In the genomic region with DNA sequence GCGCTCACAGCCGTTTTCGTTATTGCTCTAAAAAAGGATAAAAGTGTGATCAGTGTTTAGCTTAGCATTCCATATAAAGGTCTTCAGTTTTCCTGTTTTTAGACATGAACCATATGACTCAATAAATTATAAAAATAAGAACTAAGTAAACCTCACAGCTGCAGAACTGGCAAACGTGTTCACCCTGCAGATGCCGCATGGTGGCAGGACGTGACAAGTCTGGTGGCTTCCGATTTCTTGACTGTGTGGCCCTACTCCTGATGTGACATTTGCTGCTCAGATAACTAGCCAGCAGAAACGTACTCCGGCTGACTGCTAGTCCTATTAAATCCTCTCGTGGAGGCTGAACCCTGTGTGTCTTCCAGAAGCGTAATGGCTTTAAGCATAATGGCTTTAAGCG, we compare ENCODE assay signal across 20 mouse cellular contexts.
"Had no signal": no experiment of that assay in that cellular context is flagged by ENCODE, and none has a peak within 500 bp of the region (broad histone marks: within the 10 kb centered on the region; RNA-seq: fewer than 3 reads in every experiment).

No protein-coding gene starts in this region.

- H3K27me3 ChIP-seq: kidney, embryonic 15.5 days; limb, embryonic 12.5 days; limb, embryonic 15.5 days; lung, embryonic 15.5 days; midbrain, embryonic 13.5 days; neural tube, embryonic 13.5 days had no signal

- H3K4me2 ChIP-seq: kidney, embryonic 15.5 days; limb, embryonic 12.5 days; limb, embryonic 15.5 days; liver, embryonic 11.5 days; lung, embryonic 15.5 days; midbrain, embryonic 13.5 days; neural tube, embryonic 13.5 days had no signal

- ATAC-seq: intestine, postnatal 0 days; liver, postnatal 0 days; midbrain, embryonic 13.5 days; midbrain, embryonic 16.5 days had no signal

- H3K9me3 ChIP-seq: kidney, embryonic 15.5 days; limb, embryonic 12.5 days; limb, embryonic 15.5 days; lung, embryonic 15.5 days; midbrain, embryonic 10.5 days; midbrain, embryonic 13.5 days; neural tube, embryonic 13.5 days had no signal

- H3K4me1 ChIP-seq: kidney, embryonic 15.5 days; limb, embryonic 12.5 days; limb, embryonic 15.5 days; lung, embryonic 15.5 days; midbrain, embryonic 10.5 days; midbrain, embryonic 13.5 days; neural tube, embryonic 13.5 days had no signal

- H3K27ac ChIP-seq: kidney, embryonic 15.5 days; limb, embryonic 12.5 days; limb, embryonic 15.5 days; liver, embryonic 14.5 days; lung, embryonic 15.5 days; macrophage; midbrain, embryonic 10.5 days; midbrain, embryonic 13.5 days; neural tube, embryonic 13.5 days had no signal

- H3K9ac ChIP-seq: kidney, embryonic 15.5 days; limb, embryonic 12.5 days; limb, embryonic 15.5 days; liver, embryonic 14.5 days; liver, postnatal 0 days; lung, embryonic 15.5 days; midbrain, embryonic 13.5 days; neural tube, embryonic 13.5 days had no signal

- DNase-seq: kidney, adult 8-10 months; kidney, postnatal 14 days; kidney, postnatal 4 days; left cerebral cortex, postnatal 4 days; liver, postnatal 0 days; right cerebral cortex, postnatal 25 days; thymus, postnatal 25 days had no signal

- H3K4me3 ChIP-seq: kidney, embryonic 15.5 days; limb, embryonic 12.5 days; limb, embryonic 15.5 days; lung, embryonic 15.5 days; midbrain, embryonic 10.5 days; midbrain, embryonic 13.5 days; myocyte; neural tube, embryonic 13.5 days had no signal
